Mouse (Mus musculus): ENCODE data around the gene Gnpnat1. TPM values are rescaled to one million over a fixed set of nuclear protein-coding genes. Genes with fewer than 3 reads are reported as not detected.

The Gnpnat1 gene
- polyA plus RNA-seq, 1 experiment from 2014 or later, result 28.6 TPM

DNA sequence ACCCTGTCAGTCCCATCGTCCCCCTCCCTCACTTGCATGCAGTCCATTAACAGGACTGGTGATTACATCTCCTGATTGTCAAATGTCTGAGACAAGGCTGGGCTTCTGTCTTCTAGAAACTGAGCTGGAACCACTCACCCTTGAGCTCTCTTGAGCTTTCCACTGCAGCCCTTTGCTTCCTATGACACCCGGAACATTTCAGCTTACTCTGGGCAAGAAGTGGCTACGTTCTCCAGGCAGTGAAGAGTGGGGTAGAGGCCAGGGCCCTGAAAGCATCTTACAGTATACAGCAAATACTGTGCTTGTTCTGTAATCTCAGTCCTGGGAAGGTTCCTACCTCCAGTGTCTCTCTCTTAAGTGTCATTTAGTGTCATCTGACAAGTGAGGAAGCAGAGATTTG is 15.5 kb downstream of the Gnpnat1 start:
- H3K4me2 ChIP-seq, result peak overlapping the region; percentile 74
- 7% methylated on average over 3 of the region's 3 CpGs for WGBS
- H3K4me3 ChIP-seq, result peak overlapping the region; percentile 84
- peaks cover 18% of the 10 kb centered on the region for H3K4me1 ChIP-seq
- H3K36me3 ChIP-seq, result 0 out of 2 replicates have a peak, but pooled peaks cover 3% of the 10 kb centered on the region
- H3K27me3 ChIP-seq (replicated peaks), result no peaks in the 10 kb centered on the region
- H3K9ac ChIP-seq, result peak overlapping the region; percentile 93
- peak overlapping the region; percentile 85 for H3K27ac ChIP-seq (replicated peaks)
- H3K9me3 ChIP-seq, result no peaks in the 10 kb centered on the region
- no peak for ATAC-seq (ENCODE audit: extremely low read depth, insufficient number of reproducible peaks, low FRiP score, low TSS enrichment)

DNA sequence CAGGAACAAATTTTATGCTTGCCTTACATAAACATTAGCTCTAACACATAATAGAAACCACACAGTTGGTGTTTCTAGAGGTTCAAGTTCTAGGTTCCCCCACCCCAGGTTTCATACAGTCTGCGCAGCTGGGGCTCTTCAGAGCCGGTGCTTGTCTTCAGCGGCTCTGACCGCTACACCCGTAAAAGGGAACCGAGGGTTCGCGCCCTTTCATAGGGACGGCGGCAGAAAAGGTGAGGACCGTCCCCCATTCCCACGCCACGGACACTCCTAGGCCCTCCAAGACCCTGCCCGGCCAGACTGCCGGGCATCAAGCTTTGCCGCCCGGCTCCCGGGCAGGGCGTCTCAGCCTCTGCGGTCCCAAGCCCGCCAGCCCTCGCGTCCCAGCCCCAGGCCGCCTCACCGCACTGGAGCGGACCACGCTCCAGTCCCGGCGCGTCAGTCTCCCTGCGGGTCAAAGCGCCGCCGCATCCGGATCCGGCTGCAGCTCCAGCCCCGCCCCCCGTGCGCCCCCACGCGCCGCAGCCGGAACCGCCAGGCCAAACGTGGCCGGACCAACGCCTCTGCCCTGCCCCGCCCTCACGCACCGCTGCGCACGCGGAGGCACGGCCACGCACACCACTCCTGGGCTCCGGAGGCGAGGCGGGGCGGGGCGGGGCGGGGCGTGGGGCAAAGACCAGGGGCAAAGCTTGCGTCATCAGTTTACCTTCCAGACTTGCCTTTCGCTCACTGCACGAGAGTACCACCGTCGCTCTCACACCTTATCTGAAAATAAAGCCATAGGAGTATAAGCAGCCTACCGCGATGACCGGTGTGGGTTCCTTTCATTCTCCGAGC is 16.1 kb downstream of the Gnpnat1 start:
- Histone ChIP-seq H3K9me3 (no peaks in the 10 kb centered on the region), H3K36me3 (peaks cover 4% of the 10 kb centered on the region; the same call in 1 of the 2 replicates), H3K4me1 (peaks cover 18% of the 10 kb centered on the region), H3K9ac (peak overlapping the region; percentile 93), H3K27ac (replicated peaks) (peak overlapping the region; percentile 85), H3K4me2 (peak overlapping the region; percentile 74), H3K27me3 (replicated peaks) (no peaks in the 10 kb centered on the region), H3K4me3 (peak overlapping the region; percentile 84)
- under 1% methylated on average over 71 of the region's 71 CpGs for WGBS
- peak; percentile 99 for ATAC-seq (ENCODE audit: extremely low read depth, insufficient number of reproducible peaks, low FRiP score, low TSS enrichment)

DNA sequence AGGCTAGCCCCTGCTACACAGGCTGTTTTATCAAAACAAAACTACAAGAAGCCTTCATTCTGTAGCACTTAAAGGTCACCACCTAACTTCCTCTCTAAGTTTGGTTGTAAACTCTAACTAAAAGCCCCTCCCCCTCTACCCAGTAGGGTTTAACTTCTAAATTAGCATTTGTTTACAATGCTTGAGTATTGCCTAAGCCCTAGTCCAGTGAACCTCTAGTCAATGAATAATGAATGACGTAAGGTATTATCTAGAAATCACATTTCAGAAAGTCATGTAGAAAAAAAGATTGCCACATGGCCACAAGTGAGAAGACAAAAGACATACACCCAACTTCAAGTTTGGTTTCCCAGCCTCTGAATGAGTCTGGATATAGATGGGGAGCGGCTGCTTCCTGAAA is 17.2 kb downstream of the Gnpnat1 start:
- Histone ChIP-seq H3K9ac (peak overlapping the region; percentile 93), H3K27ac (replicated peaks) (no peak overlapping the region), H3K4me2 (peak overlapping the region; percentile 74), H3K9me3 (no peaks in the 10 kb centered on the region), H3K36me3 (peaks cover 14% of the 10 kb centered on the region), H3K4me3 (peak overlapping the region; percentile 84), H3K4me1 (peaks cover 18% of the 10 kb centered on the region), H3K27me3 (replicated peaks) (no peaks in the 10 kb centered on the region)
- WGBS, result 26% methylated on average over 2 of the region's 2 CpGs
- no peak for ATAC-seq (ENCODE audit: extremely low read depth, insufficient number of reproducible peaks, low FRiP score, low TSS enrichment)

DNA sequence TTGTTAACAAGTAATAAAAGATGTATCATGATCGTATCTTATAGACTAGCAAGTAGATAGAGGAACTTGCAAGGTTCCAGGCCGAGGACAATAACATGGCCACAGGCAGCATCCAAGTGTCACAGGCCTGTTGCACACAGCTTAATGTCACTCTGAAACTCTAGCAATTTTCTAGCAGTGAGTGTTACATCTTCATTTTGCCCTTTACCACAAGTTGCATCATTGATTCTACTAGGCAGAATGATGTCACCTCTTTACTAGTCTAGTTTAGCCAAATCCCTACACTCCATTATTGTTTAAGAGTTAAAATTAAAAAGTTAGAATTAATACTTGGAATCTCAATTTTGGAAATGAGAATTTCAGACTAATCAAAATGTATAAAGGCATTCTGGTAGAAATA is 19.1 kb downstream of the Gnpnat1 start:
- WGBS, result 89% methylated on average over 2 of the region's 2 CpGs
- H3K4me2 ChIP-seq, result no peak overlapping the region
- ATAC-seq (ENCODE audit: extremely low read depth, insufficient number of reproducible peaks, low FRiP score, low TSS enrichment), result no peak
- H3K27me3 ChIP-seq (replicated peaks), result no peaks in the 10 kb centered on the region
- H3K9me3 ChIP-seq, result no peaks in the 10 kb centered on the region
- H3K27ac ChIP-seq (replicated peaks), result no peak overlapping the region
- no peak overlapping the region for H3K9ac ChIP-seq
- peaks cover 18% of the 10 kb centered on the region for H3K4me1 ChIP-seq
- no peak overlapping the region for H3K4me3 ChIP-seq
- H3K36me3 ChIP-seq, result peaks cover 27% of the 10 kb centered on the region

GRCm38 (mm10) chr14:45382912-45383311 is 21.8 kb downstream of the Gnpnat1 start:
- 79% methylated on average over 4 of the region's 4 CpGs for WGBS
- no peaks in the 10 kb centered on the region for H3K9me3 ChIP-seq
- ATAC-seq (ENCODE audit: extremely low read depth, insufficient number of reproducible peaks, low FRiP score, low TSS enrichment), result no peak

DNA sequence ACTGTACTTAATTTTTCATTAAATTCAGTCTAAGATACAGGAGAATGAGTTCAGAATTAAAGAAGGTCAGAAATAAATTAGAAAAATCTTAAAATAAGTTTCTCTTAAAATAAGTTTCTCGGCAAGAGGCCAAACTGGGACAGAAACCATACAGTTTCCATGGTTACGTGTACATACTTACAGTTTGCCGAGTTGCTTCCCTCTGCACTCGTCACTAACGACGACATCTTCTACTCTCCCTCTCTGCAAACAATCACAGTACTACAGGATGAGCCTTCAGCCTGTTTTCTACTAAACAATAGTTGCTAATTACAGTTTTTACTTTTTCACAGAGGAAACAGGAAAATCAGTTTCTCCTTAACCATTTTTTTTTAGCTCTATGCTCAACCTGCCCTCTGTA is 24.0 kb downstream of the Gnpnat1 start:
- Histone ChIP-seq H3K36me3 (peaks cover 53% of the 10 kb centered on the region), H3K27ac (replicated peaks) (no peak overlapping the region), H3K4me1 (no peaks in the 10 kb centered on the region), H3K4me2 (no peak overlapping the region), H3K9me3 (no peaks in the 10 kb centered on the region), H3K4me3 (no peak overlapping the region), H3K9ac (no peak overlapping the region), H3K27me3 (replicated peaks) (no peaks in the 10 kb centered on the region)
- 82% methylated on average over 6 of the region's 6 CpGs for WGBS
- ATAC-seq (ENCODE audit: extremely low read depth, insufficient number of reproducible peaks, low FRiP score, low TSS enrichment), result no peak

More at GRCm38 (mm10) chr14:45382912-45383311, 21.8 kb downstream of the Gnpnat1 start:
- Histone ChIP-seq H3K27me3 (replicated peaks) (no peaks in the 10 kb centered on the region), H3K27ac (replicated peaks) (no peak overlapping the region), H3K36me3 (peaks cover 53% of the 10 kb centered on the region), H3K4me3 (no peak overlapping the region), H3K9ac (no peak overlapping the region), H3K4me2 (no peak overlapping the region), H3K4me1 (peaks cover 10% of the 10 kb centered on the region)

GRCm38 (mm10) chr14:45378771-45379170 is 25.9 kb downstream of the Gnpnat1 start:
- no peak overlapping the region for H3K9ac ChIP-seq
- peaks cover 50% of the 10 kb centered on the region for H3K36me3 ChIP-seq
- H3K9me3 ChIP-seq, result no peaks in the 10 kb centered on the region
- no peaks in the 10 kb centered on the region for H3K27me3 ChIP-seq (replicated peaks)
- no peak overlapping the region for H3K4me3 ChIP-seq
- H3K27ac ChIP-seq (replicated peaks), result no peak overlapping the region
- H3K4me2 ChIP-seq, result no peak overlapping the region
- WGBS, result 92% methylated on average over 3 of the region's 3 CpGs
- ATAC-seq (ENCODE audit: extremely low read depth, insufficient number of reproducible peaks, low FRiP score, low TSS enrichment), result no peak
- H3K4me1 ChIP-seq, result no peaks in the 10 kb centered on the region

GRCm38 (mm10) chr14:45365196-45365587 is 39.5 kb downstream of the Gnpnat1 start:
- ATAC-seq (ENCODE audit: extremely low read depth, insufficient number of reproducible peaks, low FRiP score, low TSS enrichment), result no peak
- 88% methylated on average over 6 of the region's 6 CpGs for WGBS
- no peaks in the 10 kb centered on the region for H3K27me3 ChIP-seq (replicated peaks)
- no peak overlapping the region for H3K9ac ChIP-seq
- H3K4me3 ChIP-seq, result no peak overlapping the region
- no peak overlapping the region for H3K27ac ChIP-seq (replicated peaks)
- H3K4me1 ChIP-seq, result no peaks in the 10 kb centered on the region
- peaks cover 29% of the 10 kb centered on the region for H3K36me3 ChIP-seq
- no peak overlapping the region for H3K4me2 ChIP-seq
- H3K9me3 ChIP-seq, result 0 out of 2 replicates have a peak, but pooled peaks cover 6% of the 10 kb centered on the region

- peaks cover 29% of the 10 kb centered on the region for H3K36me3 ChIP-seq
- H3K9me3 ChIP-seq, result 0 out of 2 replicates have a peak, but pooled peaks cover under 1% of the 10 kb centered on the region
- no peaks in the 10 kb centered on the region for H3K27me3 ChIP-seq (replicated peaks)
- H3K4me1 ChIP-seq, result no peaks in the 10 kb centered on the region
- ATAC-seq (ENCODE audit: extremely low read depth, insufficient number of reproducible peaks, low FRiP score, low TSS enrichment), result no peak; the same call in 1 of the 2 replicates
- 80% methylated on average over 16 of the region's 16 CpGs for WGBS
- H3K4me2 ChIP-seq, result no peak overlapping the region
- no peak overlapping the region for H3K9ac ChIP-seq
- H3K27ac ChIP-seq (replicated peaks), result no peak overlapping the region
- no peak overlapping the region for H3K4me3 ChIP-seq
These were observed 40.2 kb downstream of the Gnpnat1 start for GRCm38 (mm10) chr14:45364211-45365195.

GRCm38 (mm10) chr14:45350931-45351859 is 53.5 kb downstream of the Gnpnat1 start, which contains the start of gene Styx:
Styx (plus strand) TSS chr14:45351093.
- H3K36me3 ChIP-seq, result peaks cover 37% of the 10 kb centered on the region
- peak within 1 kb of the TSS; percentile 88 for H3K27ac ChIP-seq (replicated peaks)
- H3K4me1 ChIP-seq, result peaks cover 18% of the 10 kb centered on the region
- H3K4me2 ChIP-seq, result peak within 1 kb of the TSS; percentile 77
- H3K9ac ChIP-seq, result peak within 1 kb of the TSS; percentile 93
- H3K27me3 ChIP-seq (replicated peaks), result no peaks in the 10 kb centered on the region
- WGBS, result under 1% methylated on average over 63 of the region's 93 CpGs
- peak; percentile 98 for ATAC-seq (ENCODE audit: extremely low read depth, insufficient number of reproducible peaks, low FRiP score, low TSS enrichment)
- peak within 1 kb of the TSS; percentile 87 for H3K4me3 ChIP-seq
- H3K9me3 ChIP-seq, result no peaks in the 10 kb centered on the region
